Mouse (Mus musculus) liver, embryonic 11.5 days (tissue): ENCODE measurements around the gene Rgs9. TPM values are rescaled to one million over a fixed set of nuclear protein-coding genes. Genes with fewer than 3 reads are reported as not detected.

Source experiments
- ATAC-seq: fragments of 200-750 bp; cut with Nextera tagmentation; replicated peaks from 2 replicates; pipeline ENCODE4 v1.8.0; 2017; ENCODE audit warnings: moderate number of reproducible peaks, mild to moderate bottlenecking, moderate TSS enrichment, moderate library complexity; ENCODE audit not compliant: low FRiP score
- DNase-seq: peaks from one replicate; pipeline ENCODE4 v3.0.0-alpha.2; 2017; ENCODE audit warnings: low spot score
- H3K27ac ChIP-seq: fragments of 300-500 bp; sonication (generic); 2 replicates; pipeline ENCODE4 v1.5.1; 2014; ENCODE audit warnings: mild to moderate bottlenecking, low read depth, low read length, control low read depth
- H3K27me3 ChIP-seq: fragments of 300-500 bp; sonication (generic); replicated peaks from 2 replicates; pipeline ENCODE4 v1.6.1; 2014; ENCODE audit warnings: low read length, mixed read lengths; ENCODE audit not compliant: control insufficient read depth, insufficient read depth
- H3K36me3 ChIP-seq: fragments of 300-500 bp; sonication (generic); 2 replicates; pipeline ENCODE4 v1.6.1; 2014; ENCODE audit warnings: mild to moderate bottlenecking, low read length, moderate library complexity, mixed read lengths; ENCODE audit not compliant: control insufficient read depth, insufficient read depth
- H3K4me1 ChIP-seq: fragments of 300-500 bp; sonication (generic); replicated peaks from 2 replicates; pipeline ENCODE4 v1.6.1; 2014; ENCODE audit warnings: low read length, mixed read lengths; ENCODE audit not compliant: control insufficient read depth, insufficient read depth
- H3K4me2 ChIP-seq: fragments of 300-500 bp; sonication (generic); 2 replicates; pipeline ENCODE4 v1.6.1; 2014; ENCODE audit warnings: mild to moderate bottlenecking, control low read depth, moderate library complexity
- H3K4me3 ChIP-seq: fragments of 300-500 bp; sonication (generic); 2 replicates; pipeline ENCODE4 v1.5.1; 2014; ENCODE audit warnings: low read depth, low read length, control low read depth
- H3K9ac ChIP-seq: fragments of 300-500 bp; sonication (generic); 2 replicates; pipeline ENCODE4 v1.6.1; 2014; ENCODE audit warnings: low read depth, low read length, control low read depth
- H3K9me3 ChIP-seq: fragments of 300-500 bp; sonication (generic); 2 replicates; pipeline ENCODE4 v1.6.1; 2016; ENCODE audit warnings: low read length, inconsistent platforms, mixed read lengths; ENCODE audit not compliant: control insufficient read depth
- WGBS: fragments of 180-500 bp; shearing (Covaris S2); extraction: QIAGEN DNeasy Blood & Tissue Kit; methylation state at CpG from one replicate; pipeline ENCODE4 v1.1.7; 2014; 5-methylcytosine and 5-hydroxymethylcytosine counted together
- polyA plus RNA-seq: library from polyadenylated mRNA; unstranded; fragments of >200 nt; fragmentation: Nextera tagmentation; extraction: Ambion mirVana; gene quantifications from 2 replicates; pipeline ENCODE4 v1.2.1, GENCODE M21; 2014

Gene Rgs9
- polyA plus RNA-seq, 1 experiment from 2014 or later = 0.25 TPM

- DNase-seq (no peak), ATAC-seq (no peak)
- H3K27me3 ChIP-seq = peaks cover 3% of the 10 kb centered on the region; the same call in 1 of the 2 replicates
Measured at GRCm38 (mm10) chr11:109240126-109240525, 57.8 kb downstream of the Rgs9 start.

GRCm38 (mm10) chr11:109238671-109239070 is 59.3 kb downstream of the Rgs9 start:
- no peak for ATAC-seq
- no peaks in the 10 kb centered on the region for H3K9me3 ChIP-seq
- WGBS = 85% methylated on average over 6 of the region's 6 CpGs

More at GRCm38 (mm10) chr11:109240126-109240525, 57.8 kb downstream of the Rgs9 start:
- 0 out of 2 replicates have a peak, but pooled peaks cover 3% of the 10 kb centered on the region for H3K4me1 ChIP-seq
- H3K4me2 ChIP-seq = no peak overlapping the region
- H3K36me3 ChIP-seq = no peaks in the 10 kb centered on the region
- no peak overlapping the region for H3K4me3 ChIP-seq
- no peak overlapping the region for H3K9ac ChIP-seq
- H3K9me3 ChIP-seq = no peaks in the 10 kb centered on the region
- 83% methylated on average over 4 of the region's 4 CpGs for WGBS
- H3K27ac ChIP-seq = no peak overlapping the region

GRCm38 (mm10) chr11:109237796-109238195 is 60.1 kb downstream of the Rgs9 start:
- Histone ChIP-seq H3K27me3 (no peaks in the 10 kb centered on the region), H3K4me2 (no peak overlapping the region), H3K4me1 (no peaks in the 10 kb centered on the region), H3K27ac (no peak overlapping the region), H3K9me3 (no peaks in the 10 kb centered on the region), H3K4me3 (no peak overlapping the region), H3K36me3 (no peaks in the 10 kb centered on the region), H3K9ac (no peak overlapping the region)
- ATAC-seq (no peak), DNase-seq (no peak)
- 62% methylated on average over 8 of the region's 8 CpGs for WGBS

More at GRCm38 (mm10) chr11:109238671-109239070, 59.3 kb downstream of the Rgs9 start:
- Histone ChIP-seq H3K9ac (no peak overlapping the region), H3K27me3 (no peaks in the 10 kb centered on the region), H3K4me3 (no peak overlapping the region), H3K36me3 (no peaks in the 10 kb centered on the region), H3K4me2 (no peak overlapping the region), H3K4me1 (no peaks in the 10 kb centered on the region), H3K27ac (no peak overlapping the region)
- DNase-seq = no peak

- no peak overlapping the region for H3K9ac ChIP-seq
- DNase-seq (no peak), ATAC-seq (no peak)
- H3K4me3 ChIP-seq = no peak overlapping the region
- H3K9me3 ChIP-seq = no peaks in the 10 kb centered on the region
- 55% methylated on average over 3 of the region's 3 CpGs for WGBS
- no peaks in the 10 kb centered on the region for H3K36me3 ChIP-seq
- no peak overlapping the region for H3K27ac ChIP-seq
- no peaks in the 10 kb centered on the region for H3K27me3 ChIP-seq
- no peak overlapping the region for H3K4me2 ChIP-seq
- H3K4me1 ChIP-seq = no peaks in the 10 kb centered on the region
Measured at GRCm38 (mm10) chr11:109233627-109234026, 64.3 kb downstream of the Rgs9 start.

- no peak for ATAC-seq
- WGBS = 76% methylated on average over 6 of the region's 6 CpGs
- Histone ChIP-seq H3K4me2 (no peak overlapping the region), H3K36me3 (no peaks in the 10 kb centered on the region), H3K27me3 (no peaks in the 10 kb centered on the region), H3K4me1 (no peaks in the 10 kb centered on the region), H3K9me3 (no peaks in the 10 kb centered on the region), H3K9ac (no peak overlapping the region), H3K4me3 (no peak overlapping the region), H3K27ac (no peak overlapping the region)
- no peak for DNase-seq
Measured at GRCm38 (mm10) chr11:109232811-109233210, 65.1 kb downstream of the Rgs9 start.

- no peaks in the 10 kb centered on the region for H3K4me1 ChIP-seq
- H3K36me3 ChIP-seq = no peaks in the 10 kb centered on the region
- H3K4me3 ChIP-seq = no peak overlapping the region
- DNase-seq = no peak
- H3K27ac ChIP-seq = no peak overlapping the region
- no peaks in the 10 kb centered on the region for H3K9me3 ChIP-seq
- H3K27me3 ChIP-seq = no peaks in the 10 kb centered on the region
- H3K4me2 ChIP-seq = no peak overlapping the region
- WGBS = 81% methylated on average over 12 of the region's 12 CpGs
- ATAC-seq = no peak
- no peak overlapping the region for H3K9ac ChIP-seq
Measured at GRCm38 (mm10) chr11:109227139-109227538, 70.8 kb downstream of the Rgs9 start.

- Histone ChIP-seq H3K4me2 (no peak overlapping the region), H3K27ac (no peak overlapping the region), H3K4me1 (no peaks in the 10 kb centered on the region), H3K27me3 (0 out of 2 replicates have a peak, but pooled peaks cover 3% of the 10 kb centered on the region), H3K4me3 (no peak overlapping the region), H3K9me3 (no peaks in the 10 kb centered on the region), H3K36me3 (no peaks in the 10 kb centered on the region), H3K9ac (no peak overlapping the region)
- whole genome bisulfite sequencing = 42% methylated on average over 4 of the region's 4 CpGs
- no peak for DNase-seq
- ATAC-seq = no peak
Measured at GRCm38 (mm10) chr11:109221209-109222007, 76.5 kb downstream of the Rgs9 start.

- Histone ChIP-seq H3K36me3 (no peaks in the 10 kb centered on the region), H3K27ac (no peak overlapping the region), H3K4me3 (no peak overlapping the region), H3K9me3 (no peaks in the 10 kb centered on the region), H3K4me1 (no peaks in the 10 kb centered on the region), H3K4me2 (no peak overlapping the region), H3K9ac (no peak overlapping the region), H3K27me3 (0 out of 2 replicates have a peak, but pooled peaks cover 3% of the 10 kb centered on the region)
- DNase-seq = no peak
- ATAC-seq = no peak
- 62% methylated on average over 15 of the region's 15 CpGs for WGBS
Measured at GRCm38 (mm10) chr11:109218722-109219430, 79.1 kb downstream of the Rgs9 start.
